Mouse (Mus musculus) C2C12 (cell line): Measurements from ENCODE around the gene Clk2. TPM values are rescaled to one million over a fixed set of nuclear protein-coding genes. Genes with fewer than 3 reads are reported as not detected.
A peak's percentile ranks its signal among the peaks of the same experiment; 100 is the strongest.
"Not testable (repeated sequence)": the region's sequence is repeated elsewhere in the genome, so short reads cannot be mapped to it uniquely, and the experiment has no call there.

ENCODE experiments used
- H3K27me3 ChIP-seq: one replicate; pipeline ENCODE4 v1.6.1; 2011; ENCODE audit not compliant: control insufficient read depth, insufficient read depth, insufficient read length
- H3K36me3 ChIP-seq: one replicate; pipeline ENCODE4 v1.6.1; 2011; ENCODE audit not compliant: control insufficient read depth, insufficient read depth
- H3K4me3 ChIP-seq: one replicate; pipeline ENCODE4 v1.5.1; 2011; ENCODE audit warnings: mild to moderate bottlenecking, control low read depth; ENCODE audit not compliant: poor library complexity, insufficient read depth, severe bottlenecking
- H3K79me2 ChIP-seq: one replicate; pipeline ENCODE4 v1.6.1; 2011; ENCODE audit not compliant: control insufficient read depth, insufficient read depth
- H3K79me3 ChIP-seq: one replicate; pipeline ENCODE4 v1.6.1; 2011; ENCODE audit warnings: low read depth, control low read depth
- H3ac ChIP-seq: one replicate; pipeline ENCODE3; 2011; ENCODE audit warnings: low read depth; ENCODE audit not compliant: control insufficient read depth, insufficient read length
- CEBPB ChIP-seq: IDR thresholded peaks from one replicate; pipeline ENCODE4 v1.6.1; 2011; ENCODE audit warnings: low read depth, mild to moderate bottlenecking, control low read depth, moderate library complexity
- CTCF ChIP-seq: IDR thresholded peaks from one replicate; pipeline ENCODE4 v1.5.1; 2011; ENCODE audit not compliant: control insufficient read depth, insufficient read depth, insufficient read length
- FOSL1 ChIP-seq: IDR thresholded peaks from one replicate; pipeline ENCODE4 v1.8.0; 2011; ENCODE audit warnings: mild to moderate bottlenecking, low read length; ENCODE audit not compliant: poor library complexity, insufficient read depth, severe bottlenecking
- MAX ChIP-seq: IDR thresholded peaks from one replicate; pipeline ENCODE4 v1.6.1; 2011; ENCODE audit warnings: mild to moderate bottlenecking, control low read depth
- MYOD1 ChIP-seq: IDR thresholded peaks from one replicate; pipeline ENCODE4 v1.6.1; 2011; ENCODE audit warnings: low read depth; ENCODE audit not compliant: control insufficient read depth, insufficient read length
- MYOG ChIP-seq: IDR thresholded peaks from one replicate; pipeline ENCODE4 v1.6.1; 2011; ENCODE audit not compliant: control insufficient read depth, insufficient read length; ENCODE audit errors: extremely low read depth
- USF1 ChIP-seq: IDR thresholded peaks from one replicate; pipeline ENCODE4 v1.6.1; 2011; ENCODE audit warnings: low read depth, mild to moderate bottlenecking, control low read depth, moderate library complexity
- polyA plus RNA-seq: library from polyadenylated mRNA; unstranded; fragments of >200 nt; fragmentation: generic; extraction: Trizol; gene quantifications from one replicate; pipeline ENCODE4 v1.2.1, GENCODE M21; 2012; ENCODE audit warnings: missing spikeins

Gene Clk2
- polyA plus RNA-seq, 1 experiment: 14.5 TPM

GRCm38 (mm10) chr3:89209731-89210130, 45.1 kb downstream of the Clk2 start:
- Histone ChIP-seq H3K79me3 (peaks cover 11% of the 10 kb centered on the region), H3K4me3 (no peak overlapping the region), H3ac (no peak overlapping the region), H3K27me3 (no peaks in the 10 kb centered on the region), H3K36me3 (peaks cover 49% of the 10 kb centered on the region), H3K79me2 (peaks cover 31% of the 10 kb centered on the region)
- no peak for TF ChIP-seq MYOG
- no peak for TF ChIP-seq USF1
- no peak for TF ChIP-seq CEBPB

GRCm38 (mm10) chr3:89210162-89210561, 45.6 kb downstream of the Clk2 start:
- Histone ChIP-seq H3K79me3 (peaks cover 11% of the 10 kb centered on the region), H3K27me3 (no peaks in the 10 kb centered on the region), H3K4me3 (no peak overlapping the region), H3K79me2 (peaks cover 31% of the 10 kb centered on the region), H3ac (no peak overlapping the region), H3K36me3 (peaks cover 44% of the 10 kb centered on the region)
- no peak for TF ChIP-seq MAX
- TF ChIP-seq CEBPB: no peak
- TF ChIP-seq CTCF: no peak
- TF ChIP-seq FOSL1: no peak
- TF ChIP-seq USF1: no peak
- TF ChIP-seq MYOD1: no peak
- TF ChIP-seq MYOG: no peak

- Histone ChIP-seq H3K36me3 (peaks cover 43% of the 10 kb centered on the region), H3K4me3 (no peak overlapping the region), H3K79me3 (peaks cover 11% of the 10 kb centered on the region), H3K79me2 (peaks cover 31% of the 10 kb centered on the region), H3K27me3 (no peaks in the 10 kb centered on the region), H3ac (no peak overlapping the region)
- no peak for TF ChIP-seq FOSL1
- TF ChIP-seq MYOD1: no peak
Observed at GRCm38 (mm10) chr3:89210731-89211130, 46.1 kb downstream of the Clk2 start.

- Histone ChIP-seq H3K79me3 (peaks cover 11% of the 10 kb centered on the region), H3K4me3 (peak overlapping the region; percentile 91), H3ac (peak overlapping the region; percentile 86), H3K36me3 (peaks cover 19% of the 10 kb centered on the region), H3K27me3 (no peaks in the 10 kb centered on the region), H3K79me2 (peaks cover 31% of the 10 kb centered on the region)
- TF ChIP-seq MYOD1 (no peak), CTCF (no peak), MAX (no peak), USF1 (no peak), MYOG (no peak), CEBPB (no peak), FOSL1 (no peak)
Observed at GRCm38 (mm10) chr3:89213803-89214530, 49.4 kb downstream of the Clk2 start.

GRCm38 (mm10) chr3:89214681-89215411, 50.3 kb downstream of the Clk2 start, which contains the start of gene Thbs3:
TSS of gene Thbs3 (plus strand) at chr3:89215180.
- no peaks in the 10 kb centered on the region for H3K27me3 ChIP-seq

GRCm38 (mm10) chr3:89215853-89216252, 51.3 kb downstream of the Clk2 start:
- TF ChIP-seq MYOG (no peak), CTCF (peak; percentile 67)
- peaks cover 11% of the 10 kb centered on the region for H3K79me3 ChIP-seq
- H3K4me3 ChIP-seq: no peak overlapping the region

More at GRCm38 (mm10) chr3:89214681-89215411, 50.3 kb downstream of the Clk2 start, which contains the start of gene Thbs3:
- Histone ChIP-seq H3K79me3 (peaks cover 11% of the 10 kb centered on the region), H3ac (peak within 1 kb of the TSS; percentile 86), H3K4me3 (peak within 1 kb of the TSS; percentile 91), H3K79me2 (peaks cover 31% of the 10 kb centered on the region), H3K36me3 (peaks cover 13% of the 10 kb centered on the region)
- TF ChIP-seq MAX (no peak), MYOG (no peak), MYOD1 (no peak), FOSL1 (no peak), CTCF (no peak), USF1 (no peak), CEBPB (no peak)

GRCm38 (mm10) chr3:89216407-89216806, 51.8 kb downstream of the Clk2 start:
- H3K27me3 ChIP-seq, H3K36me3 ChIP-seq, H3ac ChIP-seq, H3K4me3 ChIP-seq: not testable (repeated sequence)
- Histone ChIP-seq H3K79me2 (peaks cover 23% of the 10 kb centered on the region), H3K79me3 (peaks cover 11% of the 10 kb centered on the region)

More at GRCm38 (mm10) chr3:89215853-89216252, 51.3 kb downstream of the Clk2 start:
- peaks cover 29% of the 10 kb centered on the region for H3K79me2 ChIP-seq
- no peaks in the 10 kb centered on the region for H3K27me3 ChIP-seq
- H3K36me3 ChIP-seq: peaks cover 6% of the 10 kb centered on the region
- no peak overlapping the region for H3ac ChIP-seq
